9 mouse cellular contexts compared by ENCODE assay signal in genomic region chr4:132411322-132412094, GRCm38 (mm10). TPM values are rescaled to one million over a fixed set of nuclear protein-coding genes. Genes with fewer than 3 reads are reported as not detected.
DNase-seq lines count a peak whose midpoint lies in the region; ATAC-seq and TF ChIP-seq lines count a peak whose summit lies in the region.
"Had no signal": no experiment of that assay in that cellular context is flagged by ENCODE, and none has a peak within 500 bp of the region (broad histone marks: within the 10 kb centered on the region; RNA-seq: fewer than 3 reads in every experiment).

No protein-coding gene starts in this region.

- TF ChIP-seq CTCF in E14TG2a.4 (conservative IDR thresholded peaks at IDR 0.05; ENCODE audit: low read length), result peak; percentile 48; the same call in 1 of the 2 replicates

- H3K4me2 ChIP-seq in hindbrain, embryonic 14.5 days (replicated peaks), result no peak overlapping the region
- H3K4me2 ChIP-seq in hindbrain, embryonic 12.5 days (replicated peaks), result no peak overlapping the region
- H3K4me2 ChIP-seq in neural tube, embryonic 15.5 days, result no peak overlapping the region
- H3K4me2 ChIP-seq: limb, embryonic 13.5 days had no signal

- H3K9me3 ChIP-seq in hindbrain, embryonic 14.5 days (ENCODE audit: control insufficient read depth, low read length), result no peaks in the 10 kb centered on the region
- H3K9me3 ChIP-seq in hindbrain, embryonic 12.5 days (replicated peaks), result no peaks in the 10 kb centered on the region
- no peaks in the 10 kb centered on the region for H3K9me3 ChIP-seq in E14TG2a.4 (ENCODE audit: low read length)
- H3K9me3 ChIP-seq in neural tube, embryonic 15.5 days (replicated peaks), result no peaks in the 10 kb centered on the region
- H3K9me3 ChIP-seq: limb, embryonic 13.5 days had no signal

- no peaks in the 10 kb centered on the region for H3K36me3 ChIP-seq in hindbrain, embryonic 14.5 days (replicated peaks; ENCODE audit: control insufficient read depth, insufficient read depth)
- H3K36me3 ChIP-seq in hindbrain, embryonic 12.5 days, result 0 out of 2 replicates have a peak, but pooled peaks cover 6% of the 10 kb centered on the region
- H3K36me3 ChIP-seq in E14TG2a.4 (ENCODE audit: insufficient read depth, low read length), result 0 out of 2 replicates have a peak, but pooled peaks cover 3% of the 10 kb centered on the region
- H3K36me3 ChIP-seq in neural tube, embryonic 15.5 days, result no peaks in the 10 kb centered on the region

- DNase-seq in hindbrain, embryonic 14.5 days (ENCODE audit: low spot score), result peak; percentile 71
- peak; percentile 54 for DNase-seq in lung, postnatal 10 days
- DNase-seq in neural tube, embryonic 10.5 days (ENCODE audit: extremely low spot score, low spot score), result no peak

- no peak for ATAC-seq in hindbrain, embryonic 14.5 days (ENCODE audit: low FRiP score)
- ATAC-seq in hindbrain, embryonic 12.5 days (ENCODE audit: low FRiP score), result no peak
- ATAC-seq in common myeloid progenitor, adult 5-6 weeks (replicated peaks; ENCODE audit: low read depth, poor library complexity, severe bottlenecking), result peak; percentile 83
- ATAC-seq in hematopoietic stem cell, adult 5-6 weeks (replicated peaks in 1 of 2; ENCODE audit: insufficient read depth in 1 of 2, low FRiP score in 2 of 2, low TSS enrichment in 1 of 2, low read depth in 1 of 2, poor library complexity in 2 of 2, severe bottlenecking in 2 of 2), result peak; percentile 75 to 76
- ATAC-seq in neural tube, embryonic 15.5 days (ENCODE audit: low FRiP score), result no peak

- H3K27ac ChIP-seq in hindbrain, embryonic 14.5 days, result no peak overlapping the region
- no peak overlapping the region for H3K27ac ChIP-seq in hindbrain, embryonic 12.5 days
- no peak overlapping the region for H3K27ac ChIP-seq in neural tube, embryonic 15.5 days (replicated peaks)
- H3K27ac ChIP-seq: limb, embryonic 13.5 days had no signal

- no peak overlapping the region for H3K4me3 ChIP-seq in hindbrain, embryonic 14.5 days (replicated peaks; ENCODE audit: low read length)
- H3K4me3 ChIP-seq in hindbrain, embryonic 12.5 days, result no peak overlapping the region
- H3K4me3 ChIP-seq in E14TG2a.4 (replicated peaks; ENCODE audit: low read length), result no peak overlapping the region
- no peak overlapping the region for H3K4me3 ChIP-seq in neural tube, embryonic 15.5 days (replicated peaks)
- H3K4me3 ChIP-seq: limb, embryonic 13.5 days had no signal

- no peaks in the 10 kb centered on the region for H3K4me1 ChIP-seq in hindbrain, embryonic 14.5 days (replicated peaks; ENCODE audit: control insufficient read depth, insufficient read depth, low read length)
- no peaks in the 10 kb centered on the region for H3K4me1 ChIP-seq in hindbrain, embryonic 12.5 days
- H3K4me1 ChIP-seq in E14TG2a.4 (replicated peaks; ENCODE audit: low read depth, low read length), result peaks cover 32% of the 10 kb centered on the region
- no peaks in the 10 kb centered on the region for H3K4me1 ChIP-seq in neural tube, embryonic 15.5 days

- no peaks in the 10 kb centered on the region for H3K27me3 ChIP-seq in hindbrain, embryonic 14.5 days (ENCODE audit: control insufficient read depth, insufficient read depth, low read length)
- H3K27me3 ChIP-seq in hindbrain, embryonic 12.5 days, result no peaks in the 10 kb centered on the region
- H3K27me3 ChIP-seq in E14TG2a.4 (ENCODE audit: insufficient read depth, low read length), result no peaks in the 10 kb centered on the region
- no peaks in the 10 kb centered on the region for H3K27me3 ChIP-seq in neural tube, embryonic 15.5 days (replicated peaks)
- H3K27me3 ChIP-seq: limb, embryonic 13.5 days had no signal

- H3K9ac ChIP-seq in hindbrain, embryonic 14.5 days, result no peak overlapping the region
- no peak overlapping the region for H3K9ac ChIP-seq in hindbrain, embryonic 12.5 days
- no peak overlapping the region for H3K9ac ChIP-seq in neural tube, embryonic 15.5 days (replicated peaks)
- H3K9ac ChIP-seq: limb, embryonic 13.5 days had no signal

- 56% methylated on average over 8 of the region's 8 CpGs for WGBS in hindbrain, embryonic 14.5 days
- WGBS in hindbrain, embryonic 12.5 days, result 64% methylated on average over 8 of the region's 8 CpGs
- WGBS in neural tube, embryonic 15.5 days, result 64% methylated on average over 8 of the region's 8 CpGs

RNA-seq across cellular contexts. Expression of gene Phactr4, which starts 10.8 kb away (rescaled TPM):
- 8.1 and 9.2 TPM in 2 replicates for polyA plus RNA-seq in hindbrain, embryonic 14.5 days (2014; fragmentation: Nextera tagmentation; extraction: Ambion mirVana)
- polyA plus RNA-seq in hindbrain, embryonic 12.5 days (2016; fragmentation: Nextera tagmentation; extraction: Ambion mirVana), result 18.4 and 19.7 TPM in 2 replicates
- total RNA-seq in common myeloid progenitor, adult 5-6 weeks (2017), result 15.0 and 17.9 TPM in 2 replicates
- 11.9 and 22.6 TPM in 2 replicates for total RNA-seq in hematopoietic stem cell, adult 5-6 weeks (2017)
- 6.5 and 8.5 TPM in 2 replicates for polyA plus RNA-seq in neural tube, embryonic 15.5 days (2015; fragmentation: Nextera tagmentation; extraction: Ambion mirVana)

RNA-seq across cellular contexts. Expression of gene Med18, which starts 52.2 kb away (rescaled TPM):
- polyA plus RNA-seq in hindbrain, embryonic 14.5 days (2014; fragmentation: Nextera tagmentation; extraction: Ambion mirVana), result 8.5 and 10.7 TPM in 2 replicates
- polyA plus RNA-seq in hindbrain, embryonic 12.5 days (2016; fragmentation: Nextera tagmentation; extraction: Ambion mirVana), result 18.9 and 24.5 TPM in 2 replicates
- total RNA-seq in common myeloid progenitor, adult 5-6 weeks (2017), result 16.4 and 17.8 TPM in 2 replicates
- total RNA-seq in hematopoietic stem cell, adult 5-6 weeks (2017), result 9.3 and 16.6 TPM in 2 replicates
- polyA plus RNA-seq in neural tube, embryonic 15.5 days (2015; fragmentation: Nextera tagmentation; extraction: Ambion mirVana), result 13.9 and 16.9 TPM in 2 replicates

RNA-seq across cellular contexts. Expression of gene Rcc1, which starts 58.1 kb away (rescaled TPM):
- 20.0 and 22.4 TPM in 2 replicates for polyA plus RNA-seq in hindbrain, embryonic 14.5 days (2014; fragmentation: Nextera tagmentation; extraction: Ambion mirVana)
- 65.8 and 67.5 TPM in 2 replicates for polyA plus RNA-seq in hindbrain, embryonic 12.5 days (2016; fragmentation: Nextera tagmentation; extraction: Ambion mirVana)
- 46.6 and 48.1 TPM in 2 replicates for total RNA-seq in common myeloid progenitor, adult 5-6 weeks (2017)
- 30.1 and 32.0 TPM in 2 replicates for total RNA-seq in hematopoietic stem cell, adult 5-6 weeks (2017)
- 28.2 and 45.5 TPM in 2 replicates for polyA plus RNA-seq in neural tube, embryonic 15.5 days (2015; fragmentation: Nextera tagmentation; extraction: Ambion mirVana)

Comparison
In these comparisons a context has a peak if more than half of its experiments do, and no peak if none do; other contexts are left out.
1. ATAC-seq: peak in common myeloid progenitor, adult 5-6 weeks (single experiment) and hematopoietic stem cell, adult 5-6 weeks (2 of 2); none in hindbrain, embryonic 14.5 days (single experiment), hindbrain, embryonic 12.5 days (single experiment) and neural tube, embryonic 15.5 days (single experiment).